Mouse (Mus musculus): ENCODE measurements around the gene Cntn4.

DNA sequence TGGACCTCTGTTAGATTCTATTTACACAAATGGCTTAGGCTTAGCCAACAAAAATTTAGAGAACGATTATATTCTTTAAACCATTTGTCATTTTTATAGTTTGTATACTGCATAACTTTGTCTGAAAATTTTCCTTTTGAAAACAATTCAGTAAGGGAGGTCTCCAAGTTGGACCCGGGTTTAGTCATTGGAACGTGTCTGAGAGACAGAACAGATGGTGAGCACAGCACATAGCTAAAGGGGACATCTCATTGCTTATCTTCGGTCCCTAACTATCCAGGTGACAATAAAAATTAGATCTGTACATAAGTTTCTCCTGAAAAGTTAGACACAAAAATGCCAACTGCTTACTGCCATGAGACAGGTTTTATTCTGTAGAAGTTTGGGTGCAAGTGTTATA is 420.4 kb downstream of the Cntn4 start:
- TF ChIP-seq CTCF (conservative IDR thresholded peaks at IDR 0.05; ENCODE audit: low read length) (no peak), NANOG (IDR thresholded peaks at IDR 0.05; ENCODE audit: borderline replicate concordance, low read length) (no peak), POU5F1 (IDR thresholded peaks at IDR 0.05; ENCODE audit: borderline replicate concordance, low read length) (no peak)
